Mouse (Mus musculus) ES-E14 (cell line): Measurements from ENCODE around the gene Slc4a1. TPM values are rescaled to one million over a fixed set of nuclear protein-coding genes. Genes with fewer than 3 reads are reported as not detected.

Experiments
- DNase-seq: peaks from one replicate; pipeline ENCODE4 v3.0.0-alpha.2; 2013; ENCODE audit warnings: low read depth, low spot score
- H3K27ac ChIP-seq: 2 replicates; pipeline ENCODE4 v1.5.1; 2012; ENCODE audit warnings: low read depth, mild to moderate bottlenecking, low read length, moderate library complexity, mixed read lengths; ENCODE audit not compliant: poor library complexity, insufficient read depth, severe bottlenecking
- H3K36me3 ChIP-seq: 2 replicates; pipeline ENCODE4 v1.6.1; 2012; ENCODE audit warnings: mild to moderate bottlenecking, low read length, moderate library complexity, mixed read lengths; ENCODE audit not compliant: control insufficient read depth, poor library complexity, insufficient read depth, severe bottlenecking
- H3K4me1 ChIP-seq, 2 experiments: fragments of 150-350 bp in 1 of 2; sonication (generic) in 1 of 2; 2 replicates each; pipeline ENCODE4 v1.6.1; 2012; ENCODE audit warnings: low read length in 2 of 2, mild to moderate bottlenecking in 1 of 2, mixed read lengths in 1 of 2; ENCODE audit not compliant: control insufficient read depth in 2 of 2, insufficient read depth in 2 of 2, poor library complexity in 1 of 2
- H3K4me3 ChIP-seq, 2 experiments: fragments of 150-350 bp in 1 of 2; sonication (generic) in 1 of 2; 2 replicates each; pipeline ENCODE4 v1.5.1; 2012; ENCODE audit warnings: low read length in 2 of 2, low read depth in 1 of 2, mild to moderate bottlenecking in 1 of 2, mixed read lengths in 1 of 2; ENCODE audit not compliant: insufficient read depth in 1 of 2, poor library complexity in 1 of 2, severe bottlenecking in 1 of 2
- H3K9ac ChIP-seq: 2 replicates; pipeline ENCODE4 v1.6.1; 2012; ENCODE audit warnings: low read depth, mild to moderate bottlenecking, low read length, mixed read lengths; ENCODE audit not compliant: poor library complexity, insufficient read depth, severe bottlenecking
- H3K9me3 ChIP-seq: fragments of 150-350 bp; sonication (generic); 2 replicates; pipeline ENCODE4 v1.6.1; 2012; ENCODE audit warnings: low read depth, mild to moderate bottlenecking, low read length; ENCODE audit not compliant: control insufficient read depth, insufficient read depth
- CHD2 ChIP-seq: IDR thresholded peaks from 2 replicates; pipeline ENCODE4 v1.6.1; 2014; ENCODE audit warnings: mild to moderate bottlenecking, low read depth, low read length, inconsistent platforms
- HCFC1 ChIP-seq: IDR thresholded peaks from 2 replicates; pipeline ENCODE4 v1.6.1; 2012; ENCODE audit warnings: low read length, inconsistent platforms, borderline replicate concordance; ENCODE audit not compliant: insufficient read depth
- MAFK ChIP-seq: IDR thresholded peaks from 2 replicates; pipeline ENCODE4 v1.6.1; 2014; ENCODE audit warnings: mild to moderate bottlenecking, low read depth, low read length, inconsistent platforms; ENCODE audit not compliant: insufficient read depth
- ZC3H11A ChIP-seq: IDR thresholded peaks from 2 replicates; pipeline ENCODE4 v1.6.1; 2012; ENCODE audit warnings: low read depth, mild to moderate bottlenecking, inconsistent platforms, low read length, borderline replicate concordance
- ZNF384 ChIP-seq: IDR thresholded peaks from 2 replicates; pipeline ENCODE4 v1.6.1; 2012; ENCODE audit warnings: low read depth, low read length, inconsistent platforms
- in situ Hi-C, 2 experiments: fragments of 600-800 bp; cut with MboI; formaldehyde crosslinking; loops; one replicate each; pipeline ENCODE4 v1.15.1; 2025; ENCODE audit warnings: low sequenced_read_pairs in 2 of 2, inconsistent platforms in 1 of 2; ENCODE audit not compliant: unreplicated experiment in 2 of 2
- total RNA-seq: library from RNA; depleted of rRNA; stranded (reverse); fragments of 300-350 nt; gene quantifications from 2 replicates; pipeline ENCODE4 v1.2.3, GENCODE M21; 2012

Slc4a1 gene
- total RNA-seq, 1 experiment, result 0.18 TPM

GRCm38 (mm10) chr11:102333061-102333460, 32.9 kb downstream of the Slc4a1 start:
- in situ Hi-C loops, result no loop called here
- H3K27ac ChIP-seq, result no peak overlapping the region; the same call in 1 of the 2 replicates
- no peak overlapping the region for H3K4me3 ChIP-seq
- no peak for TF ChIP-seq MAFK
- H3K4me1 ChIP-seq, result peaks cover 20 to 26% of the 10 kb centered on the region in 2 experiments
- no peak for DNase-seq
- no peaks in the 10 kb centered on the region for H3K36me3 ChIP-seq
- H3K9ac ChIP-seq, result no peak overlapping the region
- no peaks in the 10 kb centered on the region for H3K9me3 ChIP-seq

DNA sequence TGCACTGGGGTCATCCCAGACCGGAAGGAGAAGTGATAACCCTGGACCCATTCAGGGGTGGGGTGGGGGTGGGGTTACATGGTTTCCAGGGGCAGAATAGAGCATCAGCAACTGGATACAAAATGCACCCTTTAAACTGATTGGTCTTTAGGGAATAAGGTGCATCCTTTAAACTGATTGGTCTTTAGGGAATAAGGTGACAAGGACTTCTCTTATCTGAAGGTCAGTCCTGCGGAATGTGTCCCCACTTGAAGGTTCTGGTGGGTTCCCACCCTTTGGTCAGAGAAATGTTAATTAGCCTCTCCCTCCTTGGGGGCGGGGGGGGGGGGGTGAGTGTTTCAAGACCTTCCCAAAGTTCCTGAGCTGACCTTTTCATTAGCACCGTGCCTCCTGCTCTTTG, 34.2 kb downstream of the Slc4a1 start:
- Histone ChIP-seq H3K36me3 (no peaks in the 10 kb centered on the region), H3K4me3 (no peak overlapping the region), H3K9ac (no peak overlapping the region; the same call in 1 of the 2 replicates), H3K4me1 (peaks cover 20 to 30% of the 10 kb centered on the region in 2 experiments), H3K27ac (peak overlapping the region; percentile 87), H3K9me3 (no peaks in the 10 kb centered on the region)
- in situ Hi-C loops, result no loop called here
- TF ChIP-seq HCFC1, result no peak
- no peak for TF ChIP-seq ZNF384
- no peak for TF ChIP-seq MAFK
- no peak for TF ChIP-seq CHD2
- no peak for TF ChIP-seq ZC3H11A
- DNase-seq, result no peak

GRCm38 (mm10) chr11:102330039-102330438, 36.0 kb downstream of the Slc4a1 start:
- no peak overlapping the region for H3K4me3 ChIP-seq
- DNase-seq, result no peak
- peak overlapping the region; percentile 87; the same call in 1 of the 2 replicates for H3K27ac ChIP-seq
- peaks cover 14 to 21% of the 10 kb centered on the region in 2 experiments for H3K4me1 ChIP-seq
- H3K36me3 ChIP-seq, result no peaks in the 10 kb centered on the region
- TF ChIP-seq ZNF384 (no peak), MAFK (no peak), ZC3H11A (no peak), CHD2 (no peak), HCFC1 (no peak)
- in situ Hi-C loops, result no loop called here
- peak overlapping the region; percentile 20; the same call in 1 of the 2 replicates for H3K9ac ChIP-seq
- H3K9me3 ChIP-seq, result no peaks in the 10 kb centered on the region

- DNase-seq, result no peak
- Histone ChIP-seq H3K4me3 (no peak overlapping the region), H3K9me3 (no peaks in the 10 kb centered on the region), H3K27ac (peak overlapping the region; percentile 89), H3K4me1 (peaks cover 12 to 19% of the 10 kb centered on the region in 2 experiments), H3K9ac (peak overlapping the region; percentile 35; the same call in 1 of the 2 replicates), H3K36me3 (no peaks in the 10 kb centered on the region)
- in situ Hi-C loops, result loop anchor here in 1 of 2 experiments (10.0 kb wide), 1 partner anchor 105 kb away; the partner anchor contains the start of gene Grn
- TF ChIP-seq HCFC1 (no peak), ZC3H11A (no peak), ZNF384 (no peak), MAFK (no peak), CHD2 (no peak)
These were observed 36.5 kb downstream of the Slc4a1 start for GRCm38 (mm10) chr11:102329518-102329917.

GRCm38 (mm10) chr11:102327839-102328238, 38.2 kb downstream of the Slc4a1 start:
- no peak overlapping the region for H3K9ac ChIP-seq
- H3K4me1 ChIP-seq, result peaks cover 7 to 21% of the 10 kb centered on the region in 2 experiments
- H3K27ac ChIP-seq, result peak overlapping the region; percentile 89; the same call in 1 of the 2 replicates
- no peak overlapping the region for H3K4me3 ChIP-seq
- TF ChIP-seq MAFK (no peak), ZNF384 (no peak), CHD2 (no peak), HCFC1 (no peak), ZC3H11A (no peak)
- in situ Hi-C loops, result loop anchor here in 1 of 2 experiments (10.0 kb wide), 1 partner anchor 107 kb away; the partner anchor contains the start of gene Grn
- H3K36me3 ChIP-seq, result no peaks in the 10 kb centered on the region
- no peaks in the 10 kb centered on the region for H3K9me3 ChIP-seq
- no peak for DNase-seq
